ENCODE assay signal across 16 mouse cellular contexts in genomic region chr8:116873586-116873985, GRCm38 (mm10).
"Had no signal": no experiment of that assay in that cellular context is flagged by ENCODE, and none has a peak within 500 bp of the region (broad histone marks: within the 10 kb centered on the region; RNA-seq: fewer than 3 reads in every experiment).

No protein-coding gene starts in this region.

- ATAC-seq: hindbrain, postnatal 0 days; midbrain, embryonic 15.5 days had no signal

- H3K36me3 ChIP-seq: limb, embryonic 15.5 days; liver, embryonic 13.5 days; midbrain, embryonic 15.5 days; neural tube, embryonic 12.5 days; stomach, embryonic 15.5 days had no signal

- H3K4me1 ChIP-seq: limb, embryonic 15.5 days; liver, embryonic 13.5 days; midbrain, embryonic 15.5 days; neural tube, embryonic 12.5 days; stomach, embryonic 15.5 days had no signal

- H3K4me3 ChIP-seq: layer of hippocampus, adult 2 months; limb, embryonic 15.5 days; liver, embryonic 13.5 days; midbrain, embryonic 15.5 days; neural tube, embryonic 12.5 days; stomach, embryonic 15.5 days had no signal

- H3K4me2 ChIP-seq: limb, embryonic 15.5 days; liver, embryonic 13.5 days; midbrain, embryonic 11.5 days; midbrain, embryonic 15.5 days; neural tube, embryonic 12.5 days; stomach, embryonic 15.5 days had no signal

- H3K9me3 ChIP-seq: limb, embryonic 15.5 days; liver, embryonic 13.5 days; midbrain, embryonic 15.5 days; neural tube, embryonic 12.5 days; stomach, embryonic 15.5 days had no signal

- H3K27ac ChIP-seq: hindbrain, postnatal 0 days; kidney, postnatal 0 days; layer of hippocampus, adult 2 months; limb, embryonic 15.5 days; liver, embryonic 13.5 days; midbrain, embryonic 15.5 days; neural tube, embryonic 12.5 days; stomach, embryonic 15.5 days had no signal

- DNase-seq: kidney, adult 11 months; liver, embryonic 13.5 days; lung, adult 2 months; lung, postnatal 10 days; lung, postnatal 4 days; retina, postnatal 1 day; right cerebral cortex, postnatal 4 days; spleen, adult 18-20 months had no signal

- H3K9ac ChIP-seq: limb, embryonic 15.5 days; liver, embryonic 13.5 days; midbrain, embryonic 15.5 days; neural tube, embryonic 12.5 days; stomach, embryonic 15.5 days had no signal

- H3K27me3 ChIP-seq: limb, embryonic 15.5 days; liver, embryonic 13.5 days; midbrain, embryonic 15.5 days; neural tube, embryonic 12.5 days; stomach, embryonic 15.5 days had no signal
